Mouse (Mus musculus) adrenal gland, postnatal 25 days (tissue): ENCODE data around the gene Erbb4. TPM values are rescaled to one million over a fixed set of nuclear protein-coding genes. Genes with fewer than 3 reads are reported as not detected.

Experiments used
- DNase-seq: peaks from one replicate; pipeline ENCODE4 v3.0.0; 2021; ENCODE audit warnings: mixed read lengths
- total RNA-seq: library from RNA; stranded (reverse); gene quantifications from 2 replicates; pipeline ENCODE4 v1.2.3, GENCODE M21; 2021

Erbb4 gene
- total RNA-seq, 1 experiment from 2014 or later, result 0.94 TPM

DNA sequence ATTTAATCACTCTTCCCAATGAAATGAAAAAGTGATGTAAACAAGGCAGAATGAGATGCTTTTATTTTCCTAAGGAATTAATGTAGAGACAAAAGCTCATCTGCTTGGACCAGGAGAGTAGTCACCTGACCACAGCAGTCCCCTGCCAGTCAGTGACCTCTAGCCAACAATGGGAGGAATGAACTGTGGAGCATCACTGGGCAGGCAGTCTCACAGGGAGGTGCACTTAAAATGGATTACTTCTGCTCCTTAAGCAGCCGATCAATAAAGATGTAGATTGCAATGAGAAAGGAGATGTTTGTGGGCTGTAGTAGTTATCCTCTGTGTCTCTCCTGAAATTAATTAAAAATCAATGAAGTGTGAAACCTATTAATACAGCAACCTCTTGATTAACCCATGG is 1018.2 kb downstream of the Erbb4 start:
- no peak for DNase-seq

DNA sequence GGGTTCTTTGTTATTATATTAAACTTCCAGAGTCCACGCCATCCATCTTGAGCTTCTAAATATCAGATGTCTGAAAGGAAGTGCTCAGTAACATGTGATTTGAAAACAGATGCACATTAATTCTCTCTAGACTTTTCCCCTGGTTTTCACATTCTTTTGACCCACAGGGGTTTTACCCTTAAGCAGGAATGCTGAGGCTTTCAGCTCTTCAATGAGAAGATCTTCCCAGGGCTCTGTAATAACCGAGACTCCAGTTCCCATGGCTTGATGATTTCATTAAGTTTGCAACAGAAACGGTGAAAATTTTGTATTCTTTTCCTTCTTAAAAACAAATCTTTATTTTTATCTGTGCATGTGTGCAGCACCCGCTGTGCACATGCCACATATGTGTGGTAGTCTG is 1051.4 kb downstream of the Erbb4 start:
- no peak for DNase-seq

GRCm38 (mm10) chr1:68054715-68055114 is 1053.1 kb downstream of the Erbb4 start:
- no peak for DNase-seq

- DNase-seq, result no peak
Observed at GRCm38 (mm10) chr1:68049856-68050255, 1058.0 kb downstream of the Erbb4 start.

GRCm38 (mm10) chr1:68047139-68047538 is 1060.7 kb downstream of the Erbb4 start:
- no peak for DNase-seq

DNA sequence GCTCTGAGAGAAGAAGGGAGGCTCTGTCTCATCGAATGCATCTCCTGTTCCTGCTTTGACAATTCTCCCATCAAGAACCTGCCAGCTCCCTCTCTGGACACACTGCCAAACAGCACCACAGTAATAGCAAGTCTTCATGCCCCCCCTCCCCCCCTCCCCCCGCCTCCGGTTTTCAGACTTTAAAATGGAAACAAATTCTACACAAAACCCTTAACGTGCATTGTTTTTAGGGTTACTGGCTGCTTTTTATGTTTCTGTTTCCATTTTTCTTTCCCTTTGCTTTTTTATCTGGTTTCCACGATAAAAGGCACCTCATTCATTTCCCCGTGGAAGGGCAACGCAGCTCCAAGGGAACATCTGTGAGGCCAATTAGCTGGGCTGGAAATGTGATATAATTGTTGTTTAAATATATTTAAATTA is 1061.3 kb downstream of the Erbb4 start:
- no peak for DNase-seq

GRCm38 (mm10) chr1:68024086-68024940 is 1083.5 kb downstream of the Erbb4 start:
- DNase-seq, result no peak

DNA sequence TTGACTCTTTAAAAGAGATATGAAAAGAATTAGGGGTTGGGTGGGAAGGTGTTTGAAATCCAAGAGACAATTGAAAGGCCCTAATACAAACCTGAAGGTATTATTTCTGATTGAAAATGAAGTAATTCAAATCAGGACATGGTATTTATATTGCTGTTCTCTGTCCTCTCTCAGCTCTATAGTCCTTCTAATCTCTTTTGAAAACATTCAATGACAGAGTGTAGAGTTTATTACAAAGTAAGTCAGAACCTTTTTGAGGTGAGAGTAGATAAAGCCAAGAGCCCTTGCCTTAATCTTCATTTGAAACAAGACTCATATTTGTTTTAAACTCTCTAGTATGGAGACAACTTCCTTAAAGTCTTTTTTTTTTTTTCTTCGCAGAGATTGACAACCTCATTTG is 1087.8 kb downstream of the Erbb4 start:
- no peak for DNase-seq

DNA sequence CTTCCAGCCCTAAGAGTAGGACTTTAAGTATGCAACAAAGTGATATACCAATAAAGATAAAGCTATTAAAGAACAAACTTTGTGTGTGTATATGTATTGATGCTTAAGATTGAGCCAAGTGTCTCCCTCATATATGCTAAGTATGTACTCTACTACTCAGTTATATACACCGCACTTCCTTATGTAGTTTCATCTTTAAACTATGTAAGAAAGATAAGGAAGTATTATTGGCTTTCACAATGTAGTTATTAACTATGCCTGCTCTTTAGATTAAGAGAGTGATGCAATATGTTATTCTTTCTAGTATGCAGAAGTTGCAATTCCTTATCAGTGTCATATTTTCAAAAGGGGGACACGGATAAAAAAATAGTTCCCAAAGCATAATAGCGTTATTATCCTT is 1088.2 kb downstream of the Erbb4 start:
- no peak for DNase-seq
